Mouse (Mus musculus) heart, adult 2 months (tissue): ENCODE results near the gene Ctdsp2. TPM values are rescaled to one million over a fixed set of nuclear protein-coding genes. Genes with fewer than 3 reads are reported as not detected.

ENCODE experiments used
- DNase-seq, 2 experiments: peaks; one replicate each; pipeline ENCODE4 v3.0.0; 2021
- H3K27ac ChIP-seq: fragments of 200-600 bp; 2 replicates; pipeline ENCODE4 v1.8.1; 2022
- H3K27me3 ChIP-seq: fragments of 200-500 bp; 2 replicates; pipeline ENCODE4 v1.6.1; 2012; ENCODE audit warnings: mild to moderate bottlenecking, low read length, inconsistent platforms, mixed read lengths; ENCODE audit not compliant: control insufficient read depth, insufficient read depth
- H3K36me3 ChIP-seq: fragments of 200-500 bp; 2 replicates; pipeline ENCODE4 v1.6.1; 2012; ENCODE audit warnings: low read length, inconsistent platforms; ENCODE audit not compliant: control insufficient read depth, insufficient read depth
- H3K4me1 ChIP-seq: fragments of 200-500 bp; 2 replicates; pipeline ENCODE4 v1.6.1; 2011; ENCODE audit warnings: low read length; ENCODE audit not compliant: control insufficient read depth, insufficient read depth
- H3K4me3 ChIP-seq: fragments of 200-600 bp; 2 replicates; pipeline ENCODE4 v1.8.1; 2022
- H3K79me2 ChIP-seq: fragments of 200-500 bp; replicated peaks from 2 replicates; pipeline ENCODE4 v1.6.1; 2012; ENCODE audit warnings: mild to moderate bottlenecking, inconsistent platforms, low read length, moderate library complexity, mixed read lengths; ENCODE audit not compliant: control insufficient read depth, insufficient read depth
- H3K9ac ChIP-seq: fragments of 200-500 bp; 2 replicates; pipeline ENCODE4 v1.6.1; 2012; ENCODE audit warnings: low read depth, mild to moderate bottlenecking, control low read depth, inconsistent platforms, low read length, mixed read lengths
- CTCF ChIP-seq: fragments of 200-600 bp; IDR thresholded peaks from 2 replicates; pipeline ENCODE4 v1.8.1; 2022; ENCODE audit warnings: antibody characterized with exemption, mild to moderate bottlenecking, moderate library complexity
- EP300 ChIP-seq: fragments of 200-500 bp; IDR thresholded peaks from 2 replicates; pipeline ENCODE4 v1.6.1; 2011; ENCODE audit warnings: low read depth, low read length, control low read depth; ENCODE audit not compliant: insufficient read depth
- POLR2A ChIP-seq: fragments of 200-500 bp; IDR thresholded peaks from 2 replicates; pipeline ENCODE4 v1.6.1; 2011; ENCODE audit warnings: mild to moderate bottlenecking, low read depth, low read length, control low read depth; ENCODE audit not compliant: insufficient read depth
- WGBS: fragments of 180-500 bp; shearing (Covaris S2); methylation state at CpG from one replicate; pipeline ENCODE4 v1.1.7; 2018; 5-methylcytosine and 5-hydroxymethylcytosine counted together
- intact Hi-C: fragments of 180-260 bp; cut with DNase I; formaldehyde crosslinking; loops from one replicate; pipeline ENCODE4 v1.15.1; 2025
- polyA plus RNA-seq: library from polyadenylated mRNA; depleted of rRNA; stranded (reverse); fragments of >200 nt; gene quantifications from 2 replicates; pipeline ENCODE4 v1.2.3, GENCODE M21; 2012
- total RNA-seq, 2 experiments: library from RNA; stranded (reverse); gene quantifications; 2 replicates each; pipeline ENCODE4 v1.2.3; 2021

Gene Ctdsp2
- total and polyA plus RNA-seq, 3 experiments, result 82.2 to 108 (median 85.6) TPM

- no peak overlapping the region for H3K4me3 ChIP-seq
- intact Hi-C loops, result no loop called here
- H3K79me2 ChIP-seq, result no peaks in the 10 kb centered on the region
- H3K27ac ChIP-seq, result peak overlapping the region; percentile 68
- peak; percentile 28 to 32 for DNase-seq
- no peaks in the 10 kb centered on the region for H3K36me3 ChIP-seq
- no peak for TF ChIP-seq CTCF
- TF ChIP-seq POLR2A, result no peak
- TF ChIP-seq EP300, result no peak
- peaks cover 20% of the 10 kb centered on the region for H3K4me1 ChIP-seq
- H3K27me3 ChIP-seq, result no peaks in the 10 kb centered on the region
- no peak overlapping the region for H3K9ac ChIP-seq
Observed at GRCm38 (mm10) chr10:126931760-126932139, 46.8 kb upstream of the Ctdsp2 start.

DNA sequence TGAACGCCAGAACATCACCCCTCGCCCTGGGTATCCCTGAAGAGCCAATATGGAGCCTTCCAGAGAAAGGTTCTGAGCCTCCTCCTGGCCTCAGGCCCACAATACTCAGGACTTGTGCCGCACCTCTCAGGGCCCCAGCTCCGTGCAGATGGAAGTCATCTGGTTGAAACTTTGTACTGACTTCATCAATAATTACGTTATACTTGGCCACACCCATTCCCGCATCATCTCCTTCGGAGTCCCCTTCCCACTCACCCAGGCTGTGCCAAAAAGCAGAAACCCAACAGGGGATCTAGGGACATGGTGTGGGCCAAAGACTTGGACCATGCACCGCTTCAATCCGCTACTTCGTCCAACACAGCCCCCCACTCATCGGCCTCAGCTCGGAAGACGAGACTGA, 44.0 kb upstream of the Ctdsp2 start:
- Histone ChIP-seq H3K27ac (no peak overlapping the region), H3K9ac (no peak overlapping the region), H3K79me2 (no peaks in the 10 kb centered on the region), H3K27me3 (no peaks in the 10 kb centered on the region), H3K4me1 (peaks cover 8% of the 10 kb centered on the region), H3K36me3 (no peaks in the 10 kb centered on the region), H3K4me3 (no peak overlapping the region)
- DNase-seq, result no peak
- TF ChIP-seq POLR2A (no peak), EP300 (no peak), CTCF (no peak)
- 79% methylated on average over 13 of the region's 13 CpGs for WGBS
- intact Hi-C loops, result no loop called here

DNA sequence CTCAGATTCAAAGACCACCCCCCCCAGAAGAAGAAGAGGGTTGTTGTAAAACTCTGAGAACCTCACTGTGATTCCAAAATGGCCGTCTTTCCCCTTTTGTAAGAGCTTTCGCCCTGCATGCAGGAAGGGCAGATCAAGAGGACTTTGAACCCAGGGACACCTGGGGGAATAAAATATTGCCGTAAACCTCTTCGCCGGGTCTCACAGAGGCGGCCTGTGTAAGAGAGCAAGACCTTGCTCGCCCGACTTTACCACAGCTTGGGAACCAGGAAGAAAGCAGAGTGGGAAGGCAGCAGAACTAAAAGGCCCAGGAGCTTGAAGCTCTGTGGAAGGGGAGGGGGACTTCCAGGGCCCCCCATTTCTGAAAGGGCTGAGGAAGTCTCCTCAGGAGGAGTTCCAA, 43.4 kb upstream of the Ctdsp2 start:
- intact Hi-C loops, result no loop called here
- Histone ChIP-seq H3K4me1 (peaks cover 8% of the 10 kb centered on the region), H3K27ac (no peak overlapping the region; the same call in 1 of the 2 replicates), H3K79me2 (no peaks in the 10 kb centered on the region), H3K27me3 (no peaks in the 10 kb centered on the region), H3K4me3 (no peak overlapping the region), H3K36me3 (no peaks in the 10 kb centered on the region), H3K9ac (no peak overlapping the region)
- 89% methylated on average over 8 of the region's 8 CpGs for WGBS
- TF ChIP-seq CTCF (no peak), POLR2A (no peak), EP300 (no peak)
- DNase-seq, result no peak

DNA sequence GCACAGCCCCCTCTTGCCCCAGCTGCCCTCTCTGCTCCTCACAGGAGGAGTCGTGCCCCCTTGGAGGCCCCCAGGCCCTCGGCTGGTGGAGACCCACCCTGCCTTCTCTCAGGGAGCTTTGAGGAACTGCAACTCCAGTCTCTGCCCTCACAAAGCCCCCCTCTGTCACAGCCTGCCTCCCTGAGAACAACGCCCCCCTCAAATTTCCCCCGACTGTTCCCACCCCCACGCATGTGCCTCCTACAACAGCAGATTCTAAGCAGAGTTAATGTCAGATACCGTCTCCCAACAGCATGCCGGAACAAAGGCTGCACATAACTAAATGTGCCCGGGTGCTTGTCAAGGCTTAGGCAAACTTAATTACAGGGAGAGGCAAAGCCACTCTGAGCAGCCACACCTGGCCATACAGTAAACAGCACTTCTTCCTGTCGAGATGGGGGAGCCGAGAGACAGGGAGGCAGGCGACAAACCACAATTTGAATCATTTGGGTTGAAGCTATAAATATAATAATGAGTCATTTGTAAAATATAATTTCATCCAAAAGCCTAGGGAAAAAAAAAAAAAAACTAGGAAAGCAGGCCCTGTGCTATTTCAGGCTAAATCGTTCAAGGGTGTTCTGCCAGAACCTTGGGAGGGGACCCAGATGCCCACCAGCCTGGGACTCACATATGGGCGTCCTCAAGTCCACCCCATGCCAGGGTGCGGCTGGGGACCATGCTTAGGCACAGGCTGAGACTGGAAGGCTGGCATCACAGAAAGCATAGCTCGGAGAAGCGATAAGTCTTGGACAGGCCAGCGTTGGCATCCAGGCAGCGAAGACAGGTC, 42.7 kb upstream of the Ctdsp2 start:
- intact Hi-C loops, result no loop called here

DNA sequence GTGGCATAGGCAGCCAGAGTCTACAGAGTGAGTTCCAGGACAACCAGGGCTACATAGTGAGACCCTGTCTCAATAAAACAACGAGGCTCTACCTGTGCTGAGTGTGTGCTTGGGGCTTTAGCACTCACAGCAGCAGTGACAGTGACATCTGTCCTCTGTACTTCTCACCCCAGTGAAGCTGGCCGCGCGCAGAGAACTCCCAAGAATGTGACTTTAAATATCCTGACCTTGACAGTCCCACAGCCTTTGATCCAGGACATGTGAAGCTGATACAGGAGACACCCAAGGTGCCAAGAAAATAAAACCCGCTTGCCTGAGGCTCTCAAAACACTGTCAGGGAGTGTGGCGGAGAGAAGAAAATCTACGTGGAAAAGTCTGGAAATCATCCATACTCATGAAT, 37.6 kb upstream of the Ctdsp2 start:
- 49% methylated on average over 7 of the region's 7 CpGs for WGBS
- TF ChIP-seq POLR2A, result 0 out of 2 replicates have a peak, but pooled peaks have one; percentile 40
- TF ChIP-seq CTCF, result no peak
- peak; percentile 82 for TF ChIP-seq EP300
- Histone ChIP-seq H3K4me1 (peaks cover 3% of the 10 kb centered on the region), H3K9ac (peak overlapping the region; percentile 32; the same call in 1 of the 2 replicates), H3K36me3 (no peaks in the 10 kb centered on the region), H3K27me3 (no peaks in the 10 kb centered on the region), H3K27ac (peak overlapping the region; percentile 63), H3K79me2 (no peaks in the 10 kb centered on the region), H3K4me3 (no peak overlapping the region)
- intact Hi-C loops, result no loop called here
- peak in 1 of 2 experiments; percentile 47 for DNase-seq

More for the DNA sequence above, 42.7 kb upstream of the Ctdsp2 start:
- TF ChIP-seq CTCF (no peak), EP300 (no peak)
- Histone ChIP-seq H3K4me3 (no peak overlapping the region), H3K79me2 (no peaks in the 10 kb centered on the region), H3K27ac (peak overlapping the region; percentile 41), H3K9ac (0 out of 2 replicates have a peak overlapping the region, but pooled peaks have one; percentile 14), H3K4me1 (peaks cover 7% of the 10 kb centered on the region), H3K36me3 (no peaks in the 10 kb centered on the region), H3K27me3 (no peaks in the 10 kb centered on the region)
- WGBS, result 41% methylated on average over 18 of the region's 18 CpGs
- no peak for DNase-seq

GRCm38 (mm10) chr10:126945531-126945930, 33.0 kb upstream of the Ctdsp2 start:
- Histone ChIP-seq H3K27me3 (no peaks in the 10 kb centered on the region), H3K4me1 (peaks cover 1% of the 10 kb centered on the region), H3K79me2 (no peaks in the 10 kb centered on the region), H3K4me3 (no peak overlapping the region), H3K27ac (no peak overlapping the region), H3K9ac (no peak overlapping the region), H3K36me3 (no peaks in the 10 kb centered on the region)
- TF ChIP-seq CTCF (no peak), EP300 (no peak), POLR2A (no peak)
- no peak for DNase-seq
- intact Hi-C loops, result no loop called here
- WGBS, result 94% methylated on average over 5 of the region's 5 CpGs
